Mouse (Mus musculus): Measurements from ENCODE around the gene Smo. TPM values are rescaled to one million over a fixed set of nuclear protein-coding genes. Genes with fewer than 3 reads are reported as not detected.
"Not testable (repeated sequence)": the region's sequence is repeated elsewhere in the genome, so short reads cannot be mapped to it uniquely, and the experiment has no call there.

Gene Smo
- polyA plus RNA-seq, 1 experiment: 4.7 TPM

DNA sequence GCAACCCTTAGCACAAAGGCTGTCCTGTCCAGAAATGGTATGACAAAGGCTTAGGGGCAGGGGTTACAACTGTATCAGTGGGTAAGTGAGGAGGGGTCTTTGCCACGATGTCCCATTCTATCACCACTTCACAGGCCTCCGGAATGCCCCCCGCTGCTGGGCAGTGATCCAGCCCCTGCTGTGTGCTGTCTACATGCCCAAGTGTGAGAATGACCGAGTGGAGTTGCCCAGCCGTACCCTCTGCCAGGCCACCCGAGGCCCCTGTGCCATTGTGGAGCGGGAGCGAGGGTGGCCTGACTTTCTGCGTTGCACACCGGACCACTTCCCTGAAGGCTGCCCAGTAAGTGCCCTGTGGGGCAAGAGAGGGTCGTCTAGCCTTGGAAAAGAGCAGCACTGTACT is 18.0 kb downstream of the Smo start:
- no peak for TF ChIP-seq POLR2A (IDR thresholded peaks at IDR 0.05; ENCODE audit: control insufficient read depth, low read depth, low read length)
- no peak for TF ChIP-seq CTCF (IDR thresholded peaks at IDR 0.05; ENCODE audit: control insufficient read depth, insufficient read depth, insufficient replicate concordance, low read depth, low read length)
- Histone ChIP-seq H3K4me3 (ENCODE audit: control insufficient read depth, low read depth, low read length) (no peak overlapping the region), H3K27ac (ENCODE audit: control insufficient read depth, insufficient read depth, low read depth, low read length) (no peak overlapping the region), H3K27me3 (ENCODE audit: control insufficient read depth, insufficient read depth, low read length) (no peaks in the 10 kb centered on the region), H3K4me1 (ENCODE audit: control insufficient read depth, insufficient read depth, low read length) (no peaks in the 10 kb centered on the region; the same call in 1 of the 2 replicates), H3K36me3 (ENCODE audit: control insufficient read depth, insufficient read depth, low read length) (no peaks in the 10 kb centered on the region)

DNA sequence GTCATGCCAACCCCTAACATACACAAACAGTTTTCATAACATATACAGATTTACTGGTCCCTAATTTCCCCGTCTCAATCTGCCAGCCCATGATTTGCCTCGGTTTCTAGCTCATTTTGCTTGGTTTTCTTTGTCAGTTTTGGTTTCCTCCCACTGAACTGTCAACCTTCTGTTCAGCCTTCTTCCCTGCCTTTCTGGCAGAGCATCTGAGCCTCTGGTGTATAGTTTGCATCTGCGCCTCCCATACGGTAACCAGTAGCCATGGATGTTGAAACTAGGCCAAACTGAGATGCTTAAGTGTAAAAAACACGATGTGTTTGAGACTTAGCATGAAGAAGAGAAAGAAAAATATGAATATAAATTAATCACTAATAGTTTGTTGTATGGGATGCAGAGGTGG is 20.7 kb downstream of the Smo start:
- no peak overlapping the region for H3K4me3 ChIP-seq (ENCODE audit: control insufficient read depth, low read depth, low read length)
- no peak overlapping the region for H3K27ac ChIP-seq (ENCODE audit: control insufficient read depth, insufficient read depth, low read depth, low read length)
- no peak for TF ChIP-seq POLR2A (IDR thresholded peaks at IDR 0.05; ENCODE audit: control insufficient read depth, low read depth, low read length)
- no peak for TF ChIP-seq CTCF (IDR thresholded peaks at IDR 0.05; ENCODE audit: control insufficient read depth, insufficient read depth, insufficient replicate concordance, low read depth, low read length)
- no peaks in the 10 kb centered on the region; the same call in 1 of the 2 replicates for H3K4me1 ChIP-seq (ENCODE audit: control insufficient read depth, insufficient read depth, low read length)
- no peaks in the 10 kb centered on the region for H3K36me3 ChIP-seq (ENCODE audit: control insufficient read depth, insufficient read depth, low read length)
- no peaks in the 10 kb centered on the region for H3K27me3 ChIP-seq (ENCODE audit: control insufficient read depth, insufficient read depth, low read length)

DNA sequence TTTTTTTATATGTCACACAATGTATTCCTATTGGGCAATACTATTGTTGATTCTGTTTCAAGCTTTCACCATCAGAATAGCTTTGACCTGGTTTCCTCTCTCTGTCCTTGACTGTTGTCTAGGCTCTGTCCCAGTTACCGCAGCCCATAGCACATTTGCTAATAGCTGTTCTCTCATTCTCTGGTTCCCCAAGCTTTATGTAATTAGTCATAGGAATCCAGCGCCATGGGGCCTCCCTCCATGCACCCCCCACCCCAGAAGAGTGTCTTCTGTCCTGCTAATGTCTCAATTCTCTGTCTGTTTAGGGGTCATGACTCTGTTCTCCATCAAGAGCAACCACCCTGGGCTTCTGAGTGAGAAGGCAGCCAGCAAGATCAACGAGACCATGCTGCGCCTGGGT is 21.2 kb downstream of the Smo start:
- no peak for TF ChIP-seq POLR2A (IDR thresholded peaks at IDR 0.05; ENCODE audit: control insufficient read depth, low read depth, low read length)
- TF ChIP-seq CTCF (IDR thresholded peaks at IDR 0.05; ENCODE audit: control insufficient read depth, insufficient read depth, insufficient replicate concordance, low read depth, low read length): no peak
- Histone ChIP-seq H3K27me3 (ENCODE audit: control insufficient read depth, insufficient read depth, low read length) (no peaks in the 10 kb centered on the region), H3K36me3 (ENCODE audit: control insufficient read depth, insufficient read depth, low read length) (no peaks in the 10 kb centered on the region)

DNA sequence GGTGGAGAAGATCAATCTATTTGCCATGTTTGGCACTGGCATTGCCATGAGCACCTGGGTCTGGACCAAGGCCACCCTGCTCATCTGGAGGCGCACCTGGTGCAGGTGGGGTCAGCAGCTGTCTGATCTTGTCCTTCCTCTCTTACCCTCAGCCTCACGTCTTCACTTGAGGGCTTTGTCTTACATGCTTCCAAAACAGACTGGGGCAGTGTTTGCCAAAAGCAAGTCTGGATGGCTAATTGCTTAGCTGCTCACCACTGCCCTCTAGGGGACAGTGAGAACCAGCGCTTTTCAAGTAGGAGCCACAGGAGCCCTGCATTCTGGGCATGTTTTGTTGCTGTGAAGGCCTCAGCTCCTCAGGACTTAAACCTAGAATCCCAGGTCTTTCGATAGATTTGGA is 23.1 kb downstream of the Smo start:
- Histone ChIP-seq H3K4me3 (ENCODE audit: control insufficient read depth, low read depth, low read length) (no peak overlapping the region), H3K27ac (ENCODE audit: control insufficient read depth, insufficient read depth, low read depth, low read length) (no peak overlapping the region), H3K27me3 (ENCODE audit: control insufficient read depth, insufficient read depth, low read length) (no peaks in the 10 kb centered on the region), H3K4me1 (ENCODE audit: control insufficient read depth, insufficient read depth, low read length) (no peaks in the 10 kb centered on the region; the same call in 1 of the 2 replicates), H3K36me3 (ENCODE audit: control insufficient read depth, insufficient read depth, low read length) (no peaks in the 10 kb centered on the region)
- TF ChIP-seq CTCF (IDR thresholded peaks at IDR 0.05; ENCODE audit: control insufficient read depth, insufficient read depth, insufficient replicate concordance, low read depth, low read length): peak; percentile 76; the same call in 1 of the 2 replicates
- TF ChIP-seq POLR2A (IDR thresholded peaks at IDR 0.05; ENCODE audit: control insufficient read depth, low read depth, low read length): no peak

More for the DNA sequence above, 21.2 kb downstream of the Smo start:
- Histone ChIP-seq H3K4me3 (ENCODE audit: control insufficient read depth, low read depth, low read length) (no peak overlapping the region), H3K4me1 (ENCODE audit: control insufficient read depth, insufficient read depth, low read length) (no peaks in the 10 kb centered on the region; the same call in 1 of the 2 replicates), H3K27ac (ENCODE audit: control insufficient read depth, insufficient read depth, low read depth, low read length) (no peak overlapping the region)

- TF ChIP-seq CTCF (IDR thresholded peaks at IDR 0.05; ENCODE audit: control insufficient read depth, insufficient read depth, insufficient replicate concordance, low read depth, low read length) (no peak), POLR2A (IDR thresholded peaks at IDR 0.05; ENCODE audit: control insufficient read depth, low read depth, low read length) (no peak)
- Histone ChIP-seq H3K27me3 (ENCODE audit: control insufficient read depth, insufficient read depth, low read length) (no peaks in the 10 kb centered on the region), H3K4me3 (ENCODE audit: control insufficient read depth, low read depth, low read length) (no peak overlapping the region), H3K36me3 (ENCODE audit: control insufficient read depth, insufficient read depth, low read length) (no peaks in the 10 kb centered on the region), H3K27ac (ENCODE audit: control insufficient read depth, insufficient read depth, low read depth, low read length) (no peak overlapping the region), H3K4me1 (ENCODE audit: control insufficient read depth, insufficient read depth, low read length) (no peaks in the 10 kb centered on the region; the same call in 1 of the 2 replicates)
Measured at GRCm38 (mm10) chr6:29759012-29759679, 23.8 kb downstream of the Smo start.

GRCm38 (mm10) chr6:29760397-29760796 is 25.1 kb downstream of the Smo start:
- H3K4me1 ChIP-seq (ENCODE audit: control insufficient read depth, insufficient read depth, low read length); H3K4me3 ChIP-seq (ENCODE audit: control insufficient read depth, low read depth, low read length); H3K27ac ChIP-seq (ENCODE audit: control insufficient read depth, insufficient read depth, low read depth, low read length); H3K27me3 ChIP-seq (ENCODE audit: control insufficient read depth, insufficient read depth, low read length); H3K36me3 ChIP-seq (ENCODE audit: control insufficient read depth, insufficient read depth, low read length): not testable (repeated sequence)

GRCm38 (mm10) chr6:29761282-29761681 is 26.0 kb downstream of the Smo start:
- TF ChIP-seq CTCF (IDR thresholded peaks at IDR 0.05; ENCODE audit: control insufficient read depth, insufficient read depth, insufficient replicate concordance, low read depth, low read length) (no peak), POLR2A (IDR thresholded peaks at IDR 0.05; ENCODE audit: control insufficient read depth, low read depth, low read length) (no peak)
- Histone ChIP-seq H3K4me1 (ENCODE audit: control insufficient read depth, insufficient read depth, low read length) (no peaks in the 10 kb centered on the region; the same call in 1 of the 2 replicates), H3K36me3 (ENCODE audit: control insufficient read depth, insufficient read depth, low read length) (no peaks in the 10 kb centered on the region), H3K27ac (ENCODE audit: control insufficient read depth, insufficient read depth, low read depth, low read length) (no peak overlapping the region), H3K27me3 (ENCODE audit: control insufficient read depth, insufficient read depth, low read length) (no peaks in the 10 kb centered on the region), H3K4me3 (ENCODE audit: control insufficient read depth, low read depth, low read length) (no peak overlapping the region)

Measured in testis, adult 2 months (tissue).